Mouse (Mus musculus): Measurements from ENCODE around the gene Ntm. TPM values are rescaled to one million over a fixed set of nuclear protein-coding genes. Genes with fewer than 3 reads are reported as not detected.

The Ntm gene
- total and polyA plus RNA-seq, 3 experiments, result not detected

DNA sequence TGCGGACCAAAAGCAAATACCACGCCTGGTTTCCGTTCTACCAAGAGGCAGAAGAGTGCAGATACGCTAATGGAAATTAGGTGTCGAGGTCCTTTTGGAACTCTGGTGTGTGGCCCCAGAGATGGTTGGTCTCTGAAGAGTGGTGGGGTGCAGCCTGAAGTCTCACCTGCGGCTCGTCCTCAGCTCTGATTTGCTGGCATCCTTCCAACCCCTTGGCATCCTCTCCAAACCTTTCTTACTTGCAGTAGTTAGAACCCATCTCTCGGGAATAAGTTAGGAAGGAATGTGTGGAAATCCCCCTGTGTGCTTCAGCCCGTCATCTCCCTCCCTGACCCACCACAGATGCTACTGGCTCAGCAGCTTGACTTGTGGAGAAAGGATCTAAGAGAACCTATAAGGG is 367.6 kb downstream of the Ntm start:
- no peaks in the 10 kb centered on the region for H3K36me3 ChIP-seq (ENCODE audit: control insufficient read depth in 1 of 2, insufficient read depth in 2 of 2, low read length in 2 of 2)
- no peaks in the 10 kb centered on the region for H3K79me2 ChIP-seq (ENCODE audit: control insufficient read depth, insufficient read depth, low read length, poor library complexity)
- TF ChIP-seq MAZ (IDR thresholded peaks at IDR 0.05; ENCODE audit: low read depth, low read length) (no peak), MYB (IDR thresholded peaks at IDR 0.05; ENCODE audit: low read depth, low read length) (no peak), RAD21 (IDR thresholded peaks at IDR 0.05; ENCODE audit: low read depth, low read length) (no peak), GATA1 (IDR thresholded peaks at IDR 0.05; ENCODE audit: low read depth, low read length) (no peak)
- DNase-seq (ENCODE audit: low read depth, low spot score), result no peak
- H3K27me3 ChIP-seq (ENCODE audit: control insufficient read depth in 1 of 2, insufficient read depth in 2 of 2, low read length in 2 of 2), result no peaks in the 10 kb centered on the region
- H3K4me1 ChIP-seq (ENCODE audit: control insufficient read depth in 1 of 2, insufficient read depth in 2 of 2, low read length in 2 of 2), result no peaks in the 10 kb centered on the region
- no peak overlapping the region for H3K9ac ChIP-seq (ENCODE audit: control insufficient read depth, low read depth, low read length, poor library complexity, severe bottlenecking)
- H3K9me3 ChIP-seq (replicated peaks; ENCODE audit: insufficient read depth, low read length), result no peaks in the 10 kb centered on the region
- H3K4me3 ChIP-seq (ENCODE audit: control insufficient read depth in 1 of 2, insufficient read depth in 1 of 2, low read depth in 2 of 2, low read length in 2 of 2), result no peak overlapping the region
- H3K27ac ChIP-seq (ENCODE audit: control insufficient read depth, low read depth, low read length), result no peak overlapping the region

DNA sequence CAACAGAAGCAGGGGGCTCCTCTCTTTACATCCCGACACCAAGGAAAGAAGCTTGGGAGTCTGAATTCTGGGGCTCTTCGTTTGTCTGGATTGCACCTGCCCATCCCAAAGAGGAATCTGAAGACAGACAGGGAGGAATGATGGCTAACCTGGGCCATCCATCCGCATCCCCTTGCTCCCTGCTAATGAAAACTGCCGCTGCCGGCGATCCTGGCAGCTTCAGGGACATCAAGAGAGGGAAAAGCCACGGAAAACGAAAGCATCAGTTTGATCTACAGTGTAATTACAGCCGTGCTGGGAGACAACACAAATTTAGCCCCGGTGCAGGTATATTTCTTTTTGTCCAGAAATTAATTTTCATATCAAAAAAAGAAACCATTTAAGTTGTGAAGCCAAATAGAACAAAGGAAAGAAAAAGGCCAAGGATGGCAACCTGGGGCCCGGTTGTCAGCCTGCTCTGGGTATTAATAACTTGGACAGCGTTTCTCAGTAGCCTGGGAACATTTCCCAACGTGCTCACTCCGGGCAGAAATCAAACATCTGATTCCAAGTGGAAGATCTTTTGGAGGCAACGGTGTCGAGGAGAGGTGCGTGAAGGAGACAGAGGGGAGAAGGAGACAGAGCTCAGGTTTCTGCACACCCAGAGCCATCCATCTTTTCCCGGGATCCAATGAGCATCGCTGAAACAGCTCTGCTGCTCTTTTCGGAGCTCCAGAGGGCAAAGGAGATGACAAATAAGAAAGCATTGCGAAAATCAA is 368.2 kb downstream of the Ntm start:
- TF ChIP-seq RAD21 (IDR thresholded peaks at IDR 0.05; ENCODE audit: low read depth, low read length) (no peak), POLR2AphosphoS5 (IDR thresholded peaks at IDR 0.05; ENCODE audit: borderline replicate concordance, low read depth, low read length) (no peak), UBTF (IDR thresholded peaks at IDR 0.05; ENCODE audit: borderline replicate concordance, insufficient read depth, low read depth, low read length) (no peak), GATA1 (IDR thresholded peaks at IDR 0.05; ENCODE audit: low read depth, low read length) (no peak), MAZ (IDR thresholded peaks at IDR 0.05; ENCODE audit: low read depth, low read length) (no peak), MYB (IDR thresholded peaks at IDR 0.05; ENCODE audit: low read depth, low read length) (no peak), USF2 (IDR thresholded peaks at IDR 0.05; ENCODE audit: borderline replicate concordance in 1 of 2, insufficient read depth in 1 of 2, low read depth in 1 of 2, low read length in 2 of 2) (no peak), KAT2A (conservative IDR thresholded peaks at IDR 0.05; ENCODE audit: low read depth, low read length) (no peak), TBP (IDR thresholded peaks at IDR 0.05; ENCODE audit: low read depth, low read length) (no peak), RCOR1 (IDR thresholded peaks at IDR 0.05; ENCODE audit: low read depth, low read length) (no peak), TCF12 (IDR thresholded peaks at IDR 0.05; ENCODE audit: low read depth, low read length) (no peak), JUND (IDR thresholded peaks at IDR 0.05; ENCODE audit: low read depth, low read length) (no peak), MEF2A (IDR thresholded peaks at IDR 0.05; ENCODE audit: extremely low read depth, insufficient replicate concordance, low read depth, low read length, poor library complexity, severe bottlenecking) (no peak), E2F4 (IDR thresholded peaks at IDR 0.05; ENCODE audit: borderline replicate concordance, low read depth, low read length) (no peak), NRF1 (IDR thresholded peaks at IDR 0.05; ENCODE audit: insufficient read depth, low read depth, low read length, poor library complexity, severe bottlenecking) (no peak), EP300 (IDR thresholded peaks at IDR 0.05; ENCODE audit: low read depth in 1 of 2, low read length in 2 of 2) (no peak), ZKSCAN1 (IDR thresholded peaks at IDR 0.05; ENCODE audit: low read depth, low read length) (no peak), MAFK (IDR thresholded peaks at IDR 0.05; ENCODE audit: borderline replicate concordance, low read depth, low read length) (no peak)
- no peak overlapping the region for H3K4me3 ChIP-seq (ENCODE audit: control insufficient read depth in 1 of 2, insufficient read depth in 1 of 2, low read depth in 2 of 2, low read length in 2 of 2)
- H3K9me3 ChIP-seq (replicated peaks; ENCODE audit: insufficient read depth, low read length), result no peaks in the 10 kb centered on the region
- H3K79me2 ChIP-seq (ENCODE audit: control insufficient read depth, insufficient read depth, low read length, poor library complexity), result no peaks in the 10 kb centered on the region
- H3K27ac ChIP-seq (ENCODE audit: control insufficient read depth, low read depth, low read length), result no peak overlapping the region
- no peaks in the 10 kb centered on the region for H3K4me1 ChIP-seq (ENCODE audit: control insufficient read depth in 1 of 2, insufficient read depth in 2 of 2, low read length in 2 of 2)
- DNase-seq (ENCODE audit: low read depth, low spot score), result no peak
- H3K9ac ChIP-seq (ENCODE audit: control insufficient read depth, low read depth, low read length, poor library complexity, severe bottlenecking), result no peak overlapping the region
- no peaks in the 10 kb centered on the region for H3K36me3 ChIP-seq (ENCODE audit: control insufficient read depth in 1 of 2, insufficient read depth in 2 of 2, low read length in 2 of 2)
- H3K27me3 ChIP-seq (ENCODE audit: control insufficient read depth in 1 of 2, insufficient read depth in 2 of 2, low read length in 2 of 2), result no peaks in the 10 kb centered on the region

Measured in MEL (cell line).